Mouse (Mus musculus): Measurements from ENCODE around the gene Limk2.

GRCm38 (mm10) chr11:3297871-3298812 lies 110.8 kb downstream of the Limk2 start:
- TF ChIP-seq CHD2 (IDR thresholded peaks at IDR 0.05; ENCODE audit: low read depth, low read length) = no peak
- no peak for TF ChIP-seq HCFC1 (IDR thresholded peaks at IDR 0.05; ENCODE audit: borderline replicate concordance, insufficient read depth, low read length)
- no peak for TF ChIP-seq ZNF384 (IDR thresholded peaks at IDR 0.05; ENCODE audit: low read depth, low read length)
- TF ChIP-seq MAFK (IDR thresholded peaks at IDR 0.05; ENCODE audit: insufficient read depth, low read depth, low read length) = no peak
- no peak for TF ChIP-seq ZC3H11A (IDR thresholded peaks at IDR 0.05; ENCODE audit: borderline replicate concordance, low read depth, low read length)
